Mouse (Mus musculus) lung, adult 2 months (tissue): ENCODE data around the gene Lrig2.

Experiments
- CTCF ChIP-seq: fragments of 200-500 bp; IDR thresholded peaks from 2 replicates; pipeline ENCODE4 v1.5.1; 2011; ENCODE audit warnings: mild to moderate bottlenecking, low read length, control low read depth; ENCODE audit not compliant: insufficient read depth
- POLR2A ChIP-seq: fragments of 200-500 bp; IDR thresholded peaks from 2 replicates; pipeline ENCODE4 v1.6.1; 2011; ENCODE audit warnings: low read depth, mild to moderate bottlenecking, control low read depth, low read length, borderline replicate concordance; ENCODE audit errors: extremely low read depth

GRCm38 (mm10) chr3:104350253-104350945 is 161.3 kb downstream of the Lrig2 start:
- TF ChIP-seq POLR2A (no peak), CTCF (no peak)
